Mouse (Mus musculus) left cerebral cortex, adult 8-10 months (tissue): ENCODE results near the gene Ddit4. TPM values are rescaled to one million over a fixed set of nuclear protein-coding genes. Genes with fewer than 3 reads are reported as not detected.

Experiments
- total RNA-seq, 4 experiments: library from RNA; stranded (reverse); gene quantifications; 2 replicates each; pipeline ENCODE4 v1.2.4; 2022

The Ddit4 gene
- total RNA-seq, 4 experiments from 2014 or later = 35.6 to 58.9 (median 44.0) TPM

Other genes starting within 250 kb of the Ddit4 start
- gene Micu1, start 249.4 kb downstream of the Ddit4 start, total RNA-seq = 100 to 1,000 TPM in 3 of 4 experiments, 10 to 100 TPM in 1; 94.2 to 120 (median 103) TPM
- gene Dnajb12, start 72.3 kb downstream of the Ddit4 start, total RNA-seq = 10 to 100 TPM; 50.8 to 56.3 (median 54.1) TPM
- 10 to 100 TPM; 16.5 to 20.1 (median 17.6) TPM for gene Ascc1, start 51.0 kb upstream of the Ddit4 start, total RNA-seq
- 10 to 100 TPM; 58.0 to 60.8 (median 60.2) TPM for gene Anapc16, start 51.3 kb upstream of the Ddit4 start, total RNA-seq
- gene Spock2, start 154.4 kb upstream of the Ddit4 start, total RNA-seq = 100 to 1,000 TPM; 540 to 596 (median 571) TPM